Mouse (Mus musculus) myocyte (in vitro differentiated cells): Measurements from ENCODE around the gene Fmnl3. TPM values are rescaled to one million over a fixed set of nuclear protein-coding genes. Genes with fewer than 3 reads are reported as not detected.

Experiments used
- H3K27me3 ChIP-seq: one replicate; pipeline ENCODE4 v1.6.1; 2011; ENCODE audit not compliant: control insufficient read depth, insufficient read depth, insufficient read length
- H3K36me3 ChIP-seq: one replicate; pipeline ENCODE4 v1.6.1; 2011; ENCODE audit not compliant: control insufficient read depth, insufficient read depth
- H3K4me2 ChIP-seq: one replicate; pipeline ENCODE4 v1.6.1; 2011; ENCODE audit warnings: low read depth, control low read depth
- H3K4me3 ChIP-seq: one replicate; pipeline ENCODE4 v1.5.1; 2011; ENCODE audit warnings: mild to moderate bottlenecking, control low read depth, moderate library complexity
- H3K79me2 ChIP-seq: one replicate; pipeline ENCODE4 v1.6.1; 2011; ENCODE audit not compliant: control insufficient read depth, insufficient read depth
- H3ac ChIP-seq: one replicate; pipeline ENCODE4 v1.6.1; 2011; ENCODE audit not compliant: control insufficient read depth, insufficient read length
- CEBPB ChIP-seq: IDR thresholded peaks from 2 replicates; pipeline ENCODE4 v1.6.1; 2011; ENCODE audit warnings: mild to moderate bottlenecking, moderate library complexity; ENCODE audit not compliant: poor library complexity, insufficient read depth, severe bottlenecking
- E2F4 ChIP-seq: IDR thresholded peaks from one replicate; pipeline ENCODE4 v1.6.1; 2011; ENCODE audit warnings: mild to moderate bottlenecking, control low read depth, moderate library complexity; ENCODE audit not compliant: insufficient read depth
- MAX ChIP-seq: IDR thresholded peaks from one replicate; pipeline ENCODE4 v1.6.1; 2011; ENCODE audit warnings: low read depth, mild to moderate bottlenecking, control low read depth
- MYOD1 ChIP-seq, 3 experiments: IDR thresholded peaks; one replicate each; pipeline ENCODE4 v1.6.1; 2011; ENCODE audit warnings: control low read depth in 2 of 3, low read depth in 2 of 3, mild to moderate bottlenecking in 2 of 3, moderate library complexity in 1 of 3; ENCODE audit not compliant: insufficient read length in 2 of 3, control insufficient read depth in 1 of 3
- MYOG ChIP-seq, 3 experiments: IDR thresholded peaks; one replicate each; pipeline ENCODE4 v1.6.1; 2011; ENCODE audit warnings: control low read depth in 2 of 3, low read depth in 2 of 3, mild to moderate bottlenecking in 2 of 3; ENCODE audit not compliant: insufficient read length in 2 of 3, control insufficient read depth in 1 of 3, insufficient read depth in 1 of 3
- POLR2A ChIP-seq: IDR thresholded peaks from one replicate; pipeline ENCODE4 v1.6.1; 2011; ENCODE audit warnings: low read depth, mild to moderate bottlenecking, control low read depth, moderate library complexity; ENCODE audit not compliant: insufficient read length
- POLR2AphosphoS2 ChIP-seq: IDR thresholded peaks from one replicate; pipeline ENCODE4 v1.6.1; 2011; ENCODE audit warnings: low read depth, control low read depth; ENCODE audit not compliant: insufficient read length
- REST ChIP-seq: IDR thresholded peaks from one replicate; pipeline ENCODE4 v1.6.1; 2011; ENCODE audit warnings: mild to moderate bottlenecking, control low read depth, moderate library complexity; ENCODE audit not compliant: insufficient read depth, insufficient read length
- SRF ChIP-seq: IDR thresholded peaks from one replicate; pipeline ENCODE4 v1.6.1; 2011; ENCODE audit warnings: low read depth; ENCODE audit not compliant: control insufficient read depth, insufficient read length
- TCF12 ChIP-seq: IDR thresholded peaks from one replicate; pipeline ENCODE4 v1.6.1; 2011; ENCODE audit warnings: mild to moderate bottlenecking, control low read depth; ENCODE audit not compliant: poor library complexity, insufficient read depth, severe bottlenecking
- TCF3 ChIP-seq: IDR thresholded peaks from one replicate; pipeline ENCODE4 v1.6.1; 2011; ENCODE audit warnings: low read depth, control low read depth; ENCODE audit not compliant: insufficient read length
- USF1 ChIP-seq: IDR thresholded peaks from one replicate; pipeline ENCODE4 v1.6.1; 2011; ENCODE audit warnings: low read depth, mild to moderate bottlenecking, control low read depth, moderate library complexity
- polyA plus RNA-seq: library from polyadenylated mRNA; unstranded; fragments of >200 nt; fragmentation: generic; extraction: Trizol; gene quantifications from one replicate; pipeline ENCODE4 v1.2.1, GENCODE M21; 2012; ENCODE audit warnings: missing spikeins

Gene Fmnl3
- polyA plus RNA-seq, 1 experiment: 62.6 TPM

GRCm38 (mm10) chr15:99338916-99339315 is 31.4 kb downstream of the Fmnl3 start:
- TF ChIP-seq TCF12 (no peak), REST (no peak), E2F4 (no peak), SRF (no peak), MAX (no peak), TCF3 (no peak), MYOD1 (IDR thresholded peaks at IDR 0.05; ENCODE audit: control insufficient read depth in 1 of 3, insufficient read length in 2 of 3, low read depth in 2 of 3) (no peak), MYOG (IDR thresholded peaks at IDR 0.05; ENCODE audit: control insufficient read depth in 1 of 3, insufficient read depth in 1 of 3, insufficient read length in 2 of 3, low read depth in 2 of 3) (no peak), CEBPB (no peak), POLR2AphosphoS2 (no peak), POLR2A (no peak)
- H3K79me2 ChIP-seq: peaks cover 79% of the 10 kb centered on the region
- H3ac ChIP-seq: no peak overlapping the region
- H3K27me3 ChIP-seq: no peaks in the 10 kb centered on the region
- peaks cover 5% of the 10 kb centered on the region for H3K36me3 ChIP-seq
- no peak overlapping the region for H3K4me3 ChIP-seq
- no peak overlapping the region for H3K4me2 ChIP-seq

GRCm38 (mm10) chr15:99335801-99336320 is 34.4 kb downstream of the Fmnl3 start:
- H3K4me2 ChIP-seq: peak overlapping the region; percentile 70
- no peak for TF ChIP-seq TCF12
- TF ChIP-seq REST: no peak
- no peak for TF ChIP-seq MYOD1 (IDR thresholded peaks at IDR 0.05; ENCODE audit: control insufficient read depth in 1 of 3, insufficient read length in 2 of 3, low read depth in 2 of 3)
- TF ChIP-seq SRF: no peak
- TF ChIP-seq POLR2A: no peak
- TF ChIP-seq USF1: no peak
- TF ChIP-seq POLR2AphosphoS2: no peak
- TF ChIP-seq TCF3: no peak
- no peak for TF ChIP-seq CEBPB
- no peak for TF ChIP-seq E2F4
- TF ChIP-seq MYOG (IDR thresholded peaks at IDR 0.05; ENCODE audit: control insufficient read depth in 1 of 3, insufficient read depth in 1 of 3, insufficient read length in 2 of 3, low read depth in 2 of 3): no peak
- TF ChIP-seq MAX: no peak

GRCm38 (mm10) chr15:99334500-99334899 is 35.8 kb downstream of the Fmnl3 start:
- TF ChIP-seq MYOG (IDR thresholded peaks at IDR 0.05; ENCODE audit: control insufficient read depth in 1 of 3, insufficient read depth in 1 of 3, insufficient read length in 2 of 3, low read depth in 2 of 3) (peak; percentile 73 to 96 (median 92)), CEBPB (no peak), POLR2A (no peak), TCF3 (peak; percentile 82), USF1 (no peak), MAX (no peak), E2F4 (no peak), REST (no peak), TCF12 (peak; percentile 98), SRF (peak; percentile 100), MYOD1 (IDR thresholded peaks at IDR 0.05; ENCODE audit: control insufficient read depth in 1 of 3, insufficient read length in 2 of 3, low read depth in 2 of 3) (peak; percentile 60 to 93 (median 91)), POLR2AphosphoS2 (no peak)
- no peak overlapping the region for H3ac ChIP-seq
- H3K27me3 ChIP-seq: no peaks in the 10 kb centered on the region
- H3K4me3 ChIP-seq: no peak overlapping the region
- H3K79me2 ChIP-seq: peaks cover 51% of the 10 kb centered on the region
- peak overlapping the region; percentile 70 for H3K4me2 ChIP-seq
- H3K36me3 ChIP-seq: peaks cover 22% of the 10 kb centered on the region

More at GRCm38 (mm10) chr15:99335801-99336320, 34.4 kb downstream of the Fmnl3 start:
- no peak overlapping the region for H3ac ChIP-seq
- H3K27me3 ChIP-seq: no peaks in the 10 kb centered on the region
- no peak overlapping the region for H3K4me3 ChIP-seq
- H3K36me3 ChIP-seq: peaks cover 16% of the 10 kb centered on the region
- H3K79me2 ChIP-seq: peaks cover 65% of the 10 kb centered on the region

GRCm38 (mm10) chr15:99333676-99334065 is 36.6 kb downstream of the Fmnl3 start:
- no peak for TF ChIP-seq USF1
- TF ChIP-seq TCF3: no peak
- TF ChIP-seq POLR2A: no peak
- no peak for TF ChIP-seq REST
- TF ChIP-seq TCF12: no peak
- TF ChIP-seq MAX: no peak
- no peak for TF ChIP-seq E2F4
- TF ChIP-seq CEBPB: no peak
- TF ChIP-seq POLR2AphosphoS2: no peak
- no peak for TF ChIP-seq MYOD1 (IDR thresholded peaks at IDR 0.05; ENCODE audit: control insufficient read depth in 1 of 3, insufficient read length in 2 of 3, low read depth in 2 of 3)
- TF ChIP-seq MYOG (IDR thresholded peaks at IDR 0.05; ENCODE audit: control insufficient read depth in 1 of 3, insufficient read depth in 1 of 3, insufficient read length in 2 of 3, low read depth in 2 of 3): no peak
- no peak for TF ChIP-seq SRF
- Histone ChIP-seq H3K4me3 (no peak overlapping the region), H3K36me3 (peaks cover 24% of the 10 kb centered on the region), H3ac (no peak overlapping the region), H3K79me2 (peaks cover 43% of the 10 kb centered on the region), H3K4me2 (peak overlapping the region; percentile 70), H3K27me3 (no peaks in the 10 kb centered on the region)
